Mouse (Mus musculus) megakaryocyte-erythroid progenitor cell, adult 5 weeks (primary cell): ENCODE data around the gene Pigw. TPM values are rescaled to one million over a fixed set of nuclear protein-coding genes. Genes with fewer than 3 reads are reported as not detected.

Experiments used
- polyA plus RNA-seq: library from polyadenylated mRNA; stranded (reverse); fragments of >175 nt; gene quantifications from 2 replicates; pipeline ENCODE4 v1.2.3, GENCODE M21; 2012

The Pigw gene
- polyA plus RNA-seq: 1.4 and 1.9 TPM in 2 replicates

DNA sequence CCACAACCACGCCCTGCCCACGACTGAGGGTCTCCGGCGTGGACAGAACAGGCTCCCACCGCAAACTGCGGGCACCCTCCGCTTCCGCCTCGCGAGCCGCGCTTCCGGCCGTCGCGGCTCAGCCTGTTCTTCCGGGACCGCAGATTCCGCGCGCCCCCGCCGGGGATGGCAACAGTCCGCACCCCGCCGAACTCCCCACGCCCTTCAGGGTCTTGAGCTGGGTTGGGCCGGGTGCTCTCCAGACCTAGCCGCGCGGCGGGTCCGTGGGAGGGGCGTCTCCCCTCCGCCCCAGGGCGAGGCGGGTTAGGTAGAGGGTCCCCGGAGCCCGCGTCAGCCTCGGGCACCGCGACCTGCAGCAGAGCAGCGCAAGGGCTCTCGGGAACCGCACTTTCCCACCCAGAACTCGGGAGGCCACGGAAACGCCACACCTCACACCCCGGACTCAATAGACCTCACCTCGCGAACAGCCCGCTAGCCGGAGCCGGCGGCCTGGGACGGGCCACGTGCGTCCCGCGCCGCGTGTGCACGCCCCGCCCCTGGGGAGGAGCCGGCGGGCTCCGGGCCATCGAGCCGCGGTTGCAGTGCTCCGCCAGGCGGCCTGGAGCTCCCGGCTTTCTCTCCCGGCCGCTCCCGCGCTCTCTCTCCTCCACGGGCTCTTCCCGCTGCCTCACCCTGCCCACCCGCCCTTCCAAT, at the start of gene Pigw, which contains the start of gene Myo19:
Pigw (minus strand) TSS at position 514 of the 693 bp plus-strand sequence.
Myo19 (plus strand) TSS at position 377 of the 693 bp plus-strand sequence.

DNA sequence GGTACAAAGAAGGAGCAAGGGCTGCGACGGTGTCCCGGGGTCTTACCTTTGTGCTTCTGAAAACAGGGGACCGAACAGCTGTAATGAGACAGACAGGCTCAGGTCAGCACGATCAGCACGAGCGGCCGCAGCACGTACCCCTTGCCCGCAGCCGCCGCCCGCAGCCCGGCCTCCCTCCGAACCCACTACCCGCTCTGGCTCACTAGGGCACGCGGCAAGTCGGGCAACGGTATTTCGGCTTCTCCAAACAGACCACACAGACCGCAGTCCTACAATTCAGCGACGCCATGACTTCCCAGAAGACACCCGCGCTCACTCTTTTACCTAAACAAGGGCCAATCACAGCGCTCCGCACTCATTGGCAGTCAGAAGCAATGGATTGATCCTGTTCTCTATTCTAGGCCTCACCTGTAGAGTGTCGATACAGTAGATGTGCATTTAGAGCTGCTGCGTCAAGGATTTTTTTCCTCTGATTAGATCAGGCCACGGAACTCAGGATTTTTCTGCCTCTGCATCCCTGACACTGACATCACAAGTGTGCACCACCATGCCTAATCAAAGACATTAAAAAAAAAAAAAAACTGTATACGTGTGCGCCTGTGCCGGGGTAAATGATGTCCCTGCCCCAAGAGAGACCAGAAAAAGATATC, 36.1 kb upstream of the Pigw start, which contains the start of gene Znhit3:
Znhit3 (minus strand) TSS at position 314 of the 650 bp plus-strand sequence.

DNA sequence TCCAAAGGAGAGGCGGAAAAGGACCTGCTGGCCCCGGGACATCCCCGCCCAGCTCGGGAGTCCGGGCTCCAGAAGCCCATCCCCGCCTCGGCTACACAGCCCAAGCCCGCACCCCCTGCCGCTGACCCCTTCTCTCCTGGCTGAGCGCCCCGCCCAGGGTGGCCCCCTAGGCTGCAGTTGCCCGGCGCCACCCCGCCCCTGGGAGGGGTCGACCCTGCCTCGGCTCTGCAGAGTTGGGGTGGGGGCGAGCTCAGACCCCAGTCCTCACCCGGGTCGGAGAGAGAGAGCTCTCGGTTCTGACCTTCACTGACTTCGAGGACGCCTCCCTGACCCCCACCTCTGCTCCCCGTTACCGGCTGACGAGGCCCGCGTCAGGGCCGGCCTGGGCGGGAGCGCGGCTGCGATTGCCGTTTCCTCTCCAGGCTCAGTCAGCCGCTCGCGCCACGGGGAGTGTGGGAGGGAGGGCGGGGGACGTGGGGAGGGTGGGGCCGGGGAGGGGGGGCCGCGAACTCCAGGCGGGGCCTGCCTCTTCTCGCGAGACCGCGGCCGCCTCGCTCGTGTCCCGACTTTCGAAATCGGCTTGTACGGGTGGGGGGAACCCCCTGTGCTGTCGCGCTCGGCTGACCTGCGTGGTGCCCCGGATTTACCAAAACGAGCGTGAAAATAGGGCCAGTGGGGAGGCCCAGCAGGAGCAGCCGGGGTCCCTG, 9.6 kb downstream of the Pigw start, which contains the start of gene Ggnbp2:
Ggnbp2 (minus strand) TSS at position 481 of the 707 bp plus-strand sequence.

DNA sequence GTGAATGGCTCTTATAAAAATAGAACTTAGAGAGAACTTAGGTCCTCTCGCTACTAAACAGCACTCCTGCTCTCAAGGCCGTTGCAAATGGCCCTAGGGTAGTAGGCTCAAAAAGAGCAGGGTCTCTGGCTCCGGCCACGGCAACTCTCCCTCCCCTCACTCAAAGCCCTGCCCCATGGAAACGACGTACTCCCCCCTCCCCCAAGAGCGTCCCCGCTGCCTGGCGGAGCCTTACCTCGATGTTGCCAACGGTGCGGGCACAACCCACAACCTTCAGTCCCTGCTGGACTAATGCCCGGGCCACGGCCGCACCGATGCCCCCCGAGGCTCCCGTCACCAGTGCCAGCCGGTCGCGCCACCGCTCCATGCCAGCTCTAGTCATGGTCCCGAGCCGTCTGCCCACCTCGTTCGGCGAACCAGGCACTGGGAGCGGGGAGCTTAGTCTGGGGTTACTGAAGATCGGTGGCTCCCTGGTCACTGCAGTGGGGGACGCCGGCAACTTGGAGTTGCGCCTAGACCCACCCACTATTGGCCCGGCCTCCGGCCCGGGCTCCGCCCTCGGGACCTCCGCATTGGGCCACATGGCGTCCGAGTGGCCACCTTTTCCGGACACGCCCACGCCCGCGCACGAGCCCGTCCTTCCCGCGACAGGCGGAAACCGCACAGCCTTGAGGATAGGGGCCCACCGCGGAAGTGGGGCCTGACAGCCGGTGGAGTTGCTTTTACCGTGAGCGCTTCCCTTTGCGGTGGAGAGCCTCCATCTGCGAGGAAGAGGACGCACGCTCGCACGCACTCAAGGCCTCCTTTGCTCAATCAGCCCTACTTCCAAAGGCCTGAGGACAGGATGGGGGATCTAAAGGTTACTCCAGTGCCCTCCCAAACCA, 51.3 kb downstream of the Pigw start, which contains the start of gene Dhrs11:
Dhrs11 (minus strand) TSS at position 479 of the 884 bp plus-strand sequence.

Other genes starting within 250 kb of the Pigw start
- gene Mrm1, start 60.8 kb downstream of the Pigw start, polyA plus RNA-seq: 7.8 and 8.2 TPM in 2 replicates
- 22.0 and 29.9 TPM in 2 replicates for gene Dhrs11, start 51.3 kb downstream of the Pigw start, polyA plus RNA-seq
- gene Ggnbp2, start 9.5 kb downstream of the Pigw start, polyA plus RNA-seq: 78.9 and 124 TPM in 2 replicates
- 17.2 and 19.4 TPM in 2 replicates for gene Myo19, start 137 bp downstream of the Pigw start, polyA plus RNA-seq
- gene Znhit3, start 36.1 kb upstream of the Pigw start, polyA plus RNA-seq: 2.3 and 2.4 TPM in 2 replicates
- not detected in 2 replicates for gene Car4, start 77.5 kb upstream of the Pigw start, polyA plus RNA-seq